Mouse (Mus musculus): ENCODE measurements around the gene Selenbp2.
"Not testable (repeated sequence)": the region's sequence is repeated elsewhere in the genome, so short reads cannot be mapped to it uniquely, and the experiment has no call there.

The Selenbp2 gene

GRCm38 (mm10) chr3:94691694-94692093 is 1.7 kb upstream of the Selenbp2 start:
- not testable (repeated sequence) for DNase-seq

GRCm38 (mm10) chr3:94693874-94694273 is 518 bp downstream of the Selenbp2 start:
- DNase-seq: not testable (repeated sequence)

GRCm38 (mm10) chr3:94695591-94695990 is 2.2 kb downstream of the Selenbp2 start:
- DNase-seq: not testable (repeated sequence)

- DNase-seq: not testable (repeated sequence)
Observed at GRCm38 (mm10) chr3:94696257-94696656, 2.9 kb downstream of the Selenbp2 start.

- DNase-seq: not testable (repeated sequence)
Observed at GRCm38 (mm10) chr3:94702163-94702810, 8.9 kb downstream of the Selenbp2 start.

- no peak for DNase-seq
Observed at GRCm38 (mm10) chr3:94702856-94703255, 9.5 kb downstream of the Selenbp2 start.

GRCm38 (mm10) chr3:94703364-94703763 is 10.0 kb downstream of the Selenbp2 start:
- peak; percentile 40 to 60 for DNase-seq

- not testable (repeated sequence) for DNase-seq
Observed at GRCm38 (mm10) chr3:94710591-94710990, 17.2 kb downstream of the Selenbp2 start.

GRCm38 (mm10) chr3:94713424-94713823 is 20.1 kb downstream of the Selenbp2 start:
- DNase-seq: not testable (repeated sequence)

- not testable (repeated sequence) for DNase-seq
Observed at GRCm38 (mm10) chr3:94718253-94718652, 24.9 kb downstream of the Selenbp2 start.

- DNase-seq: peak; percentile 16 to 24
Observed at GRCm38 (mm10) chr3:94723637-94724036, 30.3 kb downstream of the Selenbp2 start.

- no peak for DNase-seq
Observed at GRCm38 (mm10) chr3:94745691-94746090, 52.3 kb downstream of the Selenbp2 start.

All from cerebellum, postnatal 14 days (tissue).